Mouse (Mus musculus) hindbrain, postnatal 0 days (tissue): ENCODE measurements around the gene Fignl2. TPM values are rescaled to one million over a fixed set of nuclear protein-coding genes. Genes with fewer than 3 reads are reported as not detected.

ENCODE experiments used
- ATAC-seq: fragments of 200-750 bp; cut with Nextera tagmentation; 2 replicates; pipeline ENCODE4 v1.8.0; 2017; ENCODE audit warnings: mild to moderate bottlenecking, moderate TSS enrichment, moderate library complexity
- DNase-seq: peaks from one replicate; pipeline ENCODE4 v3.0.0-alpha.2; 2015; ENCODE audit warnings: low spot score
- H3K27ac ChIP-seq: fragments of 300-500 bp; sonication (generic); 2 replicates; pipeline ENCODE4 v1.5.1; 2014; ENCODE audit warnings: mild to moderate bottlenecking
- H3K27me3 ChIP-seq: fragments of 300-500 bp; sonication (generic); 2 replicates; pipeline ENCODE4 v1.6.1; 2014; ENCODE audit warnings: low read length, mixed read lengths; ENCODE audit not compliant: insufficient read depth
- H3K36me3 ChIP-seq: fragments of 300-500 bp; sonication (generic); 2 replicates; pipeline ENCODE4 v1.6.1; 2014; ENCODE audit warnings: low read length, mixed read lengths; ENCODE audit not compliant: insufficient read depth
- H3K4me1 ChIP-seq: fragments of 300-500 bp; sonication (generic); 2 replicates; pipeline ENCODE4 v1.6.1; 2014; ENCODE audit warnings: antibody characterized with exemption, low read length, mixed read lengths; ENCODE audit not compliant: insufficient read depth
- H3K4me2 ChIP-seq: fragments of 300-500 bp; sonication (generic); 2 replicates; pipeline ENCODE4 v1.6.1; 2014; ENCODE audit warnings: low read depth, mild to moderate bottlenecking, low read length, moderate library complexity, mixed read lengths
- H3K4me3 ChIP-seq: fragments of 300-500 bp; sonication (generic); 2 replicates; pipeline ENCODE4 v1.5.1; 2014; ENCODE audit warnings: low read length
- H3K9ac ChIP-seq: fragments of 300-500 bp; sonication (generic); replicated peaks from 2 replicates; pipeline ENCODE4 v1.6.1; 2014; ENCODE audit warnings: mild to moderate bottlenecking, low read length, moderate library complexity, mixed read lengths
- H3K9me3 ChIP-seq: fragments of 300-500 bp; sonication (generic); 2 replicates; pipeline ENCODE4 v1.6.1; 2016; ENCODE audit warnings: low read length, mixed read lengths
- CTCF ChIP-seq: IDR thresholded peaks from 2 replicates; pipeline ENCODE4 v1.5.1; 2016; ENCODE audit warnings: antibody characterized with exemption, control low read depth, low read depth
- WGBS: fragments of 180-500 bp; shearing (Covaris S2); extraction: QIAGEN DNeasy Blood & Tissue Kit; methylation state at CpG from one replicate; pipeline ENCODE4 v1.1.7; 2014; 5-methylcytosine and 5-hydroxymethylcytosine counted together
- polyA plus RNA-seq: library from polyadenylated mRNA; unstranded; fragments of >200 nt; fragmentation: Nextera tagmentation; extraction: Ambion mirVana; gene quantifications from 2 replicates; pipeline ENCODE4 v1.2.1, GENCODE M21; 2015
- total RNA-seq: library from RNA; depleted of rRNA; stranded (reverse); fragments of >200 nt; gene quantifications from 2 replicates; pipeline ENCODE4 v1.2.3, GENCODE M21; 2014

Gene Fignl2
- total and polyA plus RNA-seq, 2 experiments from 2014 or later: 0.10 to 4.0 TPM

GRCm38 (mm10) chr15:101076071-101077000 is 2.0 kb downstream of the Fignl2 start:
- DNase-seq (peak; percentile 73), ATAC-seq (peak; percentile 43; the same call in 1 of the 2 replicates)
- 6% methylated on average over 26 of the region's 26 CpGs for WGBS
- peak overlapping the region; percentile 65 for H3K4me3 ChIP-seq
- peak overlapping the region; percentile 41 for H3K9ac ChIP-seq
- H3K4me1 ChIP-seq: peaks cover 15% of the 10 kb centered on the region
- H3K9me3 ChIP-seq: no peaks in the 10 kb centered on the region
- H3K27ac ChIP-seq: peak overlapping the region; percentile 79
- H3K36me3 ChIP-seq: no peaks in the 10 kb centered on the region
- H3K4me2 ChIP-seq: peak overlapping the region; percentile 74
- no peak for TF ChIP-seq CTCF
- no peaks in the 10 kb centered on the region for H3K27me3 ChIP-seq

- Histone ChIP-seq H3K36me3 (no peaks in the 10 kb centered on the region), H3K27ac (peak overlapping the region; percentile 79), H3K9me3 (no peaks in the 10 kb centered on the region), H3K4me3 (peak overlapping the region; percentile 65), H3K9ac (peak overlapping the region; percentile 41; the same call in 1 of the 2 replicates), H3K4me2 (peak overlapping the region; percentile 74), H3K4me1 (peaks cover 15% of the 10 kb centered on the region), H3K27me3 (no peaks in the 10 kb centered on the region)
- ATAC-seq (no peak), DNase-seq (no peak)
- WGBS: 40% methylated on average over 5 of the region's 5 CpGs
- TF ChIP-seq CTCF: no peak
Observed at GRCm38 (mm10) chr15:101075656-101076055, 2.7 kb downstream of the Fignl2 start.

DNA sequence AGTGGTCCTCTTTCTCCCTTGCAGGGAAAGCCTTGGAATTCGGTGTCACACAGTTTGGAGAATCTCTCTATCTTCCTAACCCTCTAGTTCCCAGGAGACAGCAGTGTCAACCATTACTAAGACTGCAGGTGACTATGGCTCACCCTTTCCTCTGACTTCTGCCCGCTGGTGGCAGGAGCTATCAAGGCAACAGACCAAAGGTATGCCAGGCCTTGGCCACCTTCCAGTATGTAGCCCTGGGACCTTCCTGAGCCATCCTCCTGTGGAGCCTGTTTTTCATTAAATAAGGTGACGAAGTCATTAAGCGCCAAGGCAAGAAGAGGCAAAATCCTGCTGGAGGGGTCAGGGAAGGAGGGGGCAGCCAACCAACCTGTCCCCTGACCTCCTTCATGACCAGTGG is 3.2 kb downstream of the Fignl2 start:
- no peak for TF ChIP-seq CTCF
- no peak for DNase-seq
- Histone ChIP-seq H3K4me1 (peaks cover 16% of the 10 kb centered on the region), H3K4me2 (no peak overlapping the region), H3K27me3 (no peaks in the 10 kb centered on the region), H3K9ac (no peak overlapping the region), H3K4me3 (no peak overlapping the region), H3K36me3 (no peaks in the 10 kb centered on the region), H3K9me3 (no peaks in the 10 kb centered on the region), H3K27ac (no peak overlapping the region)
- ATAC-seq: no peak
- WGBS: 57% methylated on average over 4 of the region's 4 CpGs

- no peak for TF ChIP-seq CTCF
- Histone ChIP-seq H3K9me3 (no peaks in the 10 kb centered on the region), H3K4me2 (no peak overlapping the region), H3K27ac (no peak overlapping the region), H3K9ac (no peak overlapping the region), H3K36me3 (no peaks in the 10 kb centered on the region), H3K4me1 (peaks cover 18% of the 10 kb centered on the region), H3K4me3 (no peak overlapping the region), H3K27me3 (no peaks in the 10 kb centered on the region)
- no peak for ATAC-seq
- 49% methylated on average over 5 of the region's 5 CpGs for WGBS
- DNase-seq: peak; percentile 49
Observed at GRCm38 (mm10) chr15:101074067-101074466, 4.3 kb downstream of the Fignl2 start.

- H3K4me1 ChIP-seq: peaks cover 23% of the 10 kb centered on the region
Observed at GRCm38 (mm10) chr15:101072736-101073135, 5.6 kb downstream of the Fignl2 start.

GRCm38 (mm10) chr15:101070762-101071161 is 7.6 kb downstream of the Fignl2 start:
- H3K4me3 ChIP-seq: no peak overlapping the region
- no peaks in the 10 kb centered on the region for H3K9me3 ChIP-seq
- H3K36me3 ChIP-seq: no peaks in the 10 kb centered on the region
- no peak for DNase-seq
- no peak overlapping the region for H3K4me2 ChIP-seq
- no peak overlapping the region for H3K27ac ChIP-seq
- ATAC-seq: no peak
- no peak overlapping the region for H3K9ac ChIP-seq
- no peaks in the 10 kb centered on the region for H3K27me3 ChIP-seq
- peaks cover 12% of the 10 kb centered on the region; the same call in 1 of the 2 replicates for H3K4me1 ChIP-seq
- whole genome bisulfite sequencing: 65% methylated on average over 5 of the region's 5 CpGs
- no peak for TF ChIP-seq CTCF

More at GRCm38 (mm10) chr15:101072736-101073135, 5.6 kb downstream of the Fignl2 start:
- DNase-seq (no peak), ATAC-seq (no peak)
- Histone ChIP-seq H3K9ac (no peak overlapping the region), H3K4me2 (no peak overlapping the region), H3K9me3 (no peaks in the 10 kb centered on the region), H3K27ac (no peak overlapping the region), H3K36me3 (no peaks in the 10 kb centered on the region), H3K4me3 (no peak overlapping the region), H3K27me3 (no peaks in the 10 kb centered on the region)
- 56% methylated on average over 2 of the region's 2 CpGs for WGBS
- TF ChIP-seq CTCF: no peak
